Mouse (Mus musculus): ENCODE measurements around the gene Vmn1r218.
"Not testable (repeated sequence)": the region's sequence is repeated elsewhere in the genome, so short reads cannot be mapped to it uniquely, and the experiment has no call there.

Gene Vmn1r218

GRCm38 (mm10) chr13:23133099-23133498, at the start of gene Vmn1r218:
TSS of gene Vmn1r218 (plus strand) at chr13:23133155.
- DNase-seq (ENCODE audit: extremely low read depth, low read depth), result no peak

GRCm38 (mm10) chr13:23094386-23094785, 38.6 kb upstream of the Vmn1r218 start:
- no peak for DNase-seq (ENCODE audit: extremely low read depth, low read depth)

GRCm38 (mm10) chr13:23118126-23118525, 14.8 kb upstream of the Vmn1r218 start, which contains the start of gene Vmn1r217:
TSS of gene Vmn1r217 (minus strand) at chr13:23118226.
- DNase-seq (ENCODE audit: extremely low read depth, low read depth), result not testable (repeated sequence)

- DNase-seq (ENCODE audit: extremely low read depth, low read depth), result no peak
Measured at GRCm38 (mm10) chr13:23120611-23121010, 12.3 kb upstream of the Vmn1r218 start.

- DNase-seq (ENCODE audit: extremely low read depth, low read depth), result no peak
Measured at GRCm38 (mm10) chr13:23133501-23133900, 546 bp downstream of the Vmn1r218 start.

GRCm38 (mm10) chr13:23138880-23139279, 5.9 kb downstream of the Vmn1r218 start:
- no peak for DNase-seq (ENCODE audit: extremely low read depth, low read depth)

- DNase-seq (ENCODE audit: extremely low read depth, low read depth), result no peak
Measured at GRCm38 (mm10) chr13:23157848-23158247, 24.9 kb downstream of the Vmn1r218 start.

- no peak for DNase-seq (ENCODE audit: extremely low read depth, low read depth)
Measured at GRCm38 (mm10) chr13:23159012-23159411, 26.1 kb downstream of the Vmn1r218 start, which contains the start of gene Vmn1r219. TSS of gene Vmn1r219 (plus strand) at chr13:23159312.

GRCm38 (mm10) chr13:23166471-23166870, 33.5 kb downstream of the Vmn1r218 start:
- not testable (repeated sequence) for DNase-seq (ENCODE audit: extremely low read depth, low read depth)

GRCm38 (mm10) chr13:23187875-23188274, 54.9 kb downstream of the Vmn1r218 start, which contains the start of gene Vmn1r220:
TSS of gene Vmn1r220 (minus strand) at chr13:23187975.
- no peak for DNase-seq (ENCODE audit: extremely low read depth, low read depth)
